Mouse (Mus musculus) small intestine, adult 2 months (tissue): ENCODE results near the gene Ptprk. TPM values are rescaled to one million over a fixed set of nuclear protein-coding genes. Genes with fewer than 3 reads are reported as not detected.

Experiments used
- H3K27ac ChIP-seq: fragments of 200-500 bp; 2 replicates; pipeline ENCODE4 v1.5.1; 2012; ENCODE audit warnings: low read depth, low read length, control low read depth, inconsistent platforms; ENCODE audit not compliant: insufficient read depth
- H3K27me3 ChIP-seq: fragments of 200-500 bp; 2 replicates; pipeline ENCODE4 v1.6.1; 2012; ENCODE audit warnings: mild to moderate bottlenecking, moderate library complexity, low read length, inconsistent platforms; ENCODE audit not compliant: control insufficient read depth, insufficient read depth
- H3K36me3 ChIP-seq: fragments of 200-500 bp; 2 replicates; pipeline ENCODE4 v1.6.1; 2012; ENCODE audit warnings: mild to moderate bottlenecking, low read length, control low read depth, inconsistent platforms; ENCODE audit not compliant: control insufficient read depth, insufficient read depth
- H3K4me1 ChIP-seq: fragments of 200-500 bp; 2 replicates; pipeline ENCODE4 v1.6.1; 2012; ENCODE audit warnings: low read length, inconsistent platforms, mixed read lengths; ENCODE audit not compliant: control insufficient read depth, insufficient read depth, insufficient read length
- H3K4me3 ChIP-seq: fragments of 200-500 bp; 2 replicates; pipeline ENCODE4 v1.5.1; 2012; ENCODE audit warnings: low read depth, mild to moderate bottlenecking, control low read depth, inconsistent platforms, low read length, moderate library complexity
- CTCF ChIP-seq: fragments of 200-500 bp; IDR thresholded peaks from 2 replicates; pipeline ENCODE4 v1.5.1; 2012; ENCODE audit warnings: low read depth, mild to moderate bottlenecking, control low read depth, inconsistent platforms, low read length, moderate library complexity, mixed read lengths; ENCODE audit not compliant: insufficient replicate concordance, insufficient read length; ENCODE audit errors: extremely low read depth
- POLR2A ChIP-seq: fragments of 200-500 bp; IDR thresholded peaks from 2 replicates; pipeline ENCODE4 v1.6.1; 2012; ENCODE audit warnings: low read depth, mild to moderate bottlenecking, control low read depth, inconsistent platforms, low read length, moderate library complexity
- WGBS: fragments of 180-500 bp; shearing (Covaris S2); methylation state at CpG from one replicate; pipeline ENCODE4 v1.1.7; 2018; 5-methylcytosine and 5-hydroxymethylcytosine counted together
- polyA plus RNA-seq: library from polyadenylated mRNA; depleted of rRNA; stranded (reverse); fragments of >200 nt; gene quantifications from 2 replicates; pipeline ENCODE4 v1.2.3, GENCODE M21; 2012

The Ptprk gene
- polyA plus RNA-seq, 1 experiment, result 11.3 TPM

DNA sequence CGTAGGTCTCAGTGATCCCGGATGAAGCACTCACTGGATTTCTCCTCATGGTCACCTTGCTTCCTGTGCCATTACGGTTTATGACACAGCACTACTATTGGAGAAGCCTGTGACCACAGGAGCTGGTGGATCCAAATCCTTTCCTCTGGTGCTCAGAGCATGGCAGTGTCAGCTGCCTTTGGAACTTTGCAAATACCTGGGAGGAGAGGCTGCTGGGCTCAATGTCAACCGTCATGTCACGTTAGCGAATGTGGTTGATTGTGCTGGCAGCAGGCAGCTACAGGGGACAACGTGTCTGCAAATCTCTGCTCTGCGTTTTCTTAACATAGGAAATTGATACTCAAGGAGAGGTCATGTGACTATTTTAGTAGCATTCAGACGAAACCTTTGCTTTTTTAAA is 55.8 kb downstream of the Ptprk start:
- Histone ChIP-seq H3K27me3 (no peaks in the 10 kb centered on the region), H3K4me1 (no peaks in the 10 kb centered on the region; the same call in 1 of the 2 replicates), H3K27ac (no peak overlapping the region), H3K36me3 (no peaks in the 10 kb centered on the region), H3K4me3 (no peak overlapping the region)
- TF ChIP-seq CTCF (no peak), POLR2A (no peak)
- 89% methylated on average over 9 of the region's 9 CpGs for WGBS

- Histone ChIP-seq H3K36me3 (no peaks in the 10 kb centered on the region), H3K4me1 (no peaks in the 10 kb centered on the region), H3K27me3 (no peaks in the 10 kb centered on the region), H3K4me3 (no peak overlapping the region), H3K27ac (no peak overlapping the region)
- TF ChIP-seq CTCF (no peak), POLR2A (no peak)
- 81% methylated on average over 4 of the region's 4 CpGs for WGBS
Measured at GRCm38 (mm10) chr10:28133770-28134169, 59.1 kb downstream of the Ptprk start.

DNA sequence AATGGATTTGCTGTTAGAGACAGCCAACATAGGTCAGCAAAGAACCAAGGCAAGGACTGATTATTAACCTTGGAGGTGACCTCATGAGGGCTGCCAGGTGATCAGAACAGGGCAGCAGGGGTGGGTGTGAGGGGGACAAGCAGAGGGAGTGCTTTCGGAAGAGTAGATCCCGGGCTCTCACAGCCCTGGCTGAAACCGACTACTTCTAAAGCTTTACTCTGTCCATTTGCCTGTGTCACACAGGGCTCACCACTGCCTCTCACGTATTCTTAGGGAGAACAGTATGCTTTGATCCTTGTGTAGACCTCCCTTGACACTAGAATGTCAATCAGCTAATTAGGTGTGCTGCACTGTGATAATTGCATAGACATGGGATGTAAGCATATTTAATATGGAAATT is 63.8 kb downstream of the Ptprk start:
- Histone ChIP-seq H3K36me3 (no peaks in the 10 kb centered on the region), H3K4me1 (no peaks in the 10 kb centered on the region), H3K4me3 (no peak overlapping the region), H3K27ac (no peak overlapping the region), H3K27me3 (no peaks in the 10 kb centered on the region)
- TF ChIP-seq POLR2A (no peak), CTCF (no peak)
- WGBS, result 81% methylated on average over 4 of the region's 4 CpGs

- no peaks in the 10 kb centered on the region for H3K36me3 ChIP-seq
- H3K4me3 ChIP-seq, result no peak overlapping the region
- no peaks in the 10 kb centered on the region for H3K4me1 ChIP-seq
- H3K27me3 ChIP-seq, result no peaks in the 10 kb centered on the region
- TF ChIP-seq CTCF (no peak), POLR2A (no peak)
- H3K27ac ChIP-seq, result no peak overlapping the region
- WGBS, result 94% methylated on average over 1 of the region's 1 CpGs
Measured at GRCm38 (mm10) chr10:28144459-28144858, 69.8 kb downstream of the Ptprk start.

- 63% methylated on average over 5 of the region's 5 CpGs for WGBS
- H3K4me1 ChIP-seq, result no peaks in the 10 kb centered on the region
- H3K36me3 ChIP-seq, result no peaks in the 10 kb centered on the region
- TF ChIP-seq CTCF, result no peak
- TF ChIP-seq POLR2A, result no peak
- no peak overlapping the region for H3K27ac ChIP-seq
- no peak overlapping the region for H3K4me3 ChIP-seq
- no peaks in the 10 kb centered on the region for H3K27me3 ChIP-seq
Measured at GRCm38 (mm10) chr10:28145326-28145725, 70.7 kb downstream of the Ptprk start.

- H3K4me3 ChIP-seq, result no peak overlapping the region
- no peak overlapping the region for H3K27ac ChIP-seq
- WGBS, result 85% methylated on average over 20 of the region's 20 CpGs
- no peak for TF ChIP-seq POLR2A
- H3K27me3 ChIP-seq, result no peaks in the 10 kb centered on the region
- H3K4me1 ChIP-seq, result peaks cover 2% of the 10 kb centered on the region; the same call in 1 of the 2 replicates
- no peaks in the 10 kb centered on the region for H3K36me3 ChIP-seq
Measured at GRCm38 (mm10) chr10:28155688-28156685, 81.4 kb downstream of the Ptprk start.

GRCm38 (mm10) chr10:28159716-28160115 is 85.1 kb downstream of the Ptprk start:
- H3K36me3 ChIP-seq, result no peaks in the 10 kb centered on the region
- H3K4me3 ChIP-seq, result no peak overlapping the region
- no peak overlapping the region for H3K27ac ChIP-seq
- WGBS, result 48% methylated on average over 4 of the region's 4 CpGs
- no peaks in the 10 kb centered on the region for H3K27me3 ChIP-seq
- TF ChIP-seq POLR2A, result no peak
- TF ChIP-seq CTCF, result no peak
- peaks cover 2% of the 10 kb centered on the region; the same call in 1 of the 2 replicates for H3K4me1 ChIP-seq
